Mouse (Mus musculus) CH12.LX (cell line): Measurements from ENCODE around the gene R3hdm2.

Experiments
- ELF1 ChIP-seq: IDR thresholded peaks from 2 replicates; pipeline ENCODE4 v1.6.1; 2014; ENCODE audit warnings: low read depth, mild to moderate bottlenecking, inconsistent platforms, low read length, improper control_type of control experiment
- EP300 ChIP-seq: IDR thresholded peaks from 2 replicates; pipeline ENCODE4 v1.6.1; 2011; ENCODE audit warnings: low read length, improper control_type of control experiment
- HCFC1 ChIP-seq: IDR thresholded peaks from 2 replicates; pipeline ENCODE4 v1.6.1; 2012; ENCODE audit warnings: low read depth, mild to moderate bottlenecking, inconsistent platforms, low read length, improper control_type of control experiment
- MEF2A ChIP-seq: IDR thresholded peaks from 2 replicates; pipeline ENCODE4 v1.6.1; 2014; ENCODE audit warnings: low read depth, mild to moderate bottlenecking, inconsistent platforms, low read length, improper control_type of control experiment, borderline replicate concordance
- MYC ChIP-seq: IDR thresholded peaks from 2 replicates; pipeline ENCODE4 v1.6.1; 2011; ENCODE audit warnings: low read depth, mild to moderate bottlenecking, improper control_type of control experiment, low read length
- POLR2AphosphoS2 ChIP-seq: IDR thresholded peaks from 2 replicates; pipeline ENCODE4 v1.6.1; 2011; ENCODE audit warnings: low read depth, low read length, improper control_type of control experiment

- TF ChIP-seq EP300, result no peak
- no peak for TF ChIP-seq POLR2AphosphoS2
- TF ChIP-seq MEF2A, result no peak
- no peak for TF ChIP-seq HCFC1
- TF ChIP-seq ELF1, result no peak
- TF ChIP-seq MYC, result no peak
Observed at GRCm38 (mm10) chr10:127515983-127516459, 135.9 kb downstream of the R3hdm2 start.
